Mouse (Mus musculus) heart, postnatal 0 days (tissue): Measurements from ENCODE around the gene F2r.

Source experiments
- CTCF ChIP-seq: IDR thresholded peaks from 2 replicates; pipeline ENCODE4 v1.5.1; 2016; ENCODE audit warnings: antibody characterized with exemption, control low read depth, low read depth
- EP300 ChIP-seq: IDR thresholded peaks from 2 replicates; pipeline ENCODE4 v1.6.1; 2016; ENCODE audit warnings: antibody characterized with exemption, low read depth

DNA sequence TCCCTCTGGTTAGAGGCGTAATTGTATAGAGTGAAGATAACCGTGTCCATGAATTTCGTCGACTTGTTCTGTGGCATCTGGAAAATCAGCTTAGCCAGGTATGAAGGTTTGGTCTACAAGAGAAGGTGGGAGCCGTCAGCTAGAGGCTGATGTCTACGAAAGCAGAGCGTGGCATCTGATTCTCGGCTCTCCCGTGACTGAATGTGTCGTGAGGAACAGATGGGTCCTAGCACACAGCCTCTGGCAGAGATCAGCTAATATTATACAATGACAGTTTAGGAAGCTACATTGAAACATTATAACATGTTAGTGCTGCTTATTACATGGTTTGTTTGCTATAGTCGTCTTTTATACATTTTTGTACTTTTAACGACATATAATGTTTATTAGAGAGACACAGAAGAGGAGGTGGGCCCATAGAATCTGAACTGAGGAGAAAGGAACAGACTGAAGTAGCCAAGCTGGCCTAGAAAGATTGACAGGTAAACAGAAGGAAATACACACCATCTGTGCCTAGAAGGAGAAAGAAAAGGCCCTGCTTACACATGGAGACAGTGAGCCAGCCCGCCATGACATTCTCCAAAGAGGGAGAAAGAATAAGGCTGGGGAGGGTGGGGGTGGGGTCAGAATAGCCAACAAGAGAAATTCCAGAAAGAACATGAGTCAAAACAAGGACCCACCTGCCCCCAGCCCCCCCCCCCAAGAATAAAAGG, 47.5 kb upstream of the F2r start:
- no peak for TF ChIP-seq CTCF
- no peak for TF ChIP-seq EP300
